Mouse (Mus musculus): ENCODE data around the gene Pkp1. TPM values are rescaled to one million over a fixed set of nuclear protein-coding genes. Genes with fewer than 3 reads are reported as not detected.

Pkp1 gene
- polyA plus RNA-seq, 1 experiment from 2014 or later = 0.67 TPM

GRCm38 (mm10) chr1:135941259-135942006 is 22.4 kb upstream of the Pkp1 start:
- WGBS = 69% methylated on average over 6 of the region's 6 CpGs
- H3K27ac ChIP-seq = no peak overlapping the region
- no peak for ATAC-seq (ENCODE audit: borderline replicate concordance, extremely low read depth, low FRiP score, low TSS enrichment)

GRCm38 (mm10) chr1:135936091-135936490 is 17.1 kb upstream of the Pkp1 start:
- no peak for ATAC-seq (ENCODE audit: borderline replicate concordance, extremely low read depth, low FRiP score, low TSS enrichment)
- Histone ChIP-seq H3K36me3 (no peaks in the 10 kb centered on the region), H3K27me3 (peaks cover 2% of the 10 kb centered on the region; the same call in 1 of the 2 replicates), H3K4me3 (no peak overlapping the region), H3K9ac (no peak overlapping the region), H3K9me3 (no peaks in the 10 kb centered on the region), H3K4me1 (no peaks in the 10 kb centered on the region), H3K27ac (no peak overlapping the region), H3K4me2 (no peak overlapping the region)
- 64% methylated on average over 1 of the region's 1 CpGs for WGBS

More at GRCm38 (mm10) chr1:135941259-135942006, 22.4 kb upstream of the Pkp1 start:
- Histone ChIP-seq H3K9me3 (no peaks in the 10 kb centered on the region), H3K9ac (no peak overlapping the region), H3K4me3 (no peak overlapping the region), H3K4me2 (no peak overlapping the region), H3K27me3 (peaks cover 21% of the 10 kb centered on the region), H3K36me3 (no peaks in the 10 kb centered on the region), H3K4me1 (0 out of 2 replicates have a peak, but pooled peaks cover 4% of the 10 kb centered on the region)

- Histone ChIP-seq H3K9ac (no peak overlapping the region), H3K27me3 (no peaks in the 10 kb centered on the region), H3K36me3 (no peaks in the 10 kb centered on the region), H3K4me1 (no peaks in the 10 kb centered on the region), H3K4me2 (no peak overlapping the region), H3K27ac (no peak overlapping the region), H3K4me3 (no peak overlapping the region), H3K9me3 (no peaks in the 10 kb centered on the region)
- WGBS = 64% methylated on average over 18 of the region's 18 CpGs
- no peak for ATAC-seq (ENCODE audit: borderline replicate concordance, extremely low read depth, low FRiP score, low TSS enrichment)
These were observed 14.8 kb upstream of the Pkp1 start for GRCm38 (mm10) chr1:135933704-135934293.

DNA sequence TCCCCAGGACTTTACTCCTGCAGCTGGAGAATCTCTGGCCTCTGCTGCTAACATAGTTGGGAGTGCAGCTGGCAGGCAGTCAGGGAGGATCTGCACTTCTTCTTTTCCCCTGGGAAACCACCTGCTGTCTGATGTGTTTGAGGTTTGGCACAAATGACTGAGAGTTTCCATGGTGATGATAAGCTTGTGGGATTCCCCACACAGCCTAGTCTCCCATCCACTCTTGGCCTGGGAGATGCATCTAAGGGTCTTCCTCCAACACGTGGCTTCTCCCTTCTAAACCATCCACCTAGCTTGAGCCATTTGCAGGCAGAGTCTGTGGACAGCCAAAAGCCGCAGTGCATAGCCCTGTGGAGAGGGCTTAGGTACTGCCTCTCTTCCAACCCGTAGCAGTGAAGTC is 10.9 kb upstream of the Pkp1 start:
- no peaks in the 10 kb centered on the region for H3K36me3 ChIP-seq
- 59% methylated on average over 3 of the region's 3 CpGs for WGBS
- no peak overlapping the region for H3K4me2 ChIP-seq
- no peak overlapping the region for H3K27ac ChIP-seq
- no peaks in the 10 kb centered on the region for H3K4me1 ChIP-seq
- H3K27me3 ChIP-seq = no peaks in the 10 kb centered on the region
- no peak overlapping the region for H3K9ac ChIP-seq
- no peak for ATAC-seq (ENCODE audit: borderline replicate concordance, extremely low read depth, low FRiP score, low TSS enrichment)
- no peaks in the 10 kb centered on the region for H3K9me3 ChIP-seq
- no peak overlapping the region for H3K4me3 ChIP-seq

GRCm38 (mm10) chr1:135925848-135926247 is 6.8 kb upstream of the Pkp1 start:
- no peak for ATAC-seq (ENCODE audit: borderline replicate concordance, extremely low read depth, low FRiP score, low TSS enrichment)
- Histone ChIP-seq H3K27me3 (peaks cover 32% of the 10 kb centered on the region; the same call in 1 of the 2 replicates), H3K9me3 (no peaks in the 10 kb centered on the region)

GRCm38 (mm10) chr1:135924377-135924994 is 5.5 kb upstream of the Pkp1 start:
- no peak for ATAC-seq (ENCODE audit: borderline replicate concordance, extremely low read depth, low FRiP score, low TSS enrichment)
- Histone ChIP-seq H3K27ac (no peak overlapping the region), H3K27me3 (peaks cover 46% of the 10 kb centered on the region), H3K4me3 (no peak overlapping the region), H3K9me3 (no peaks in the 10 kb centered on the region), H3K36me3 (no peaks in the 10 kb centered on the region), H3K9ac (no peak overlapping the region), H3K4me2 (no peak overlapping the region), H3K4me1 (no peaks in the 10 kb centered on the region)
- WGBS = 68% methylated on average over 5 of the region's 5 CpGs

More at GRCm38 (mm10) chr1:135925848-135926247, 6.8 kb upstream of the Pkp1 start:
- no peak overlapping the region for H3K9ac ChIP-seq
- no peak overlapping the region for H3K4me3 ChIP-seq
- H3K4me2 ChIP-seq = no peak overlapping the region
- no peaks in the 10 kb centered on the region for H3K36me3 ChIP-seq
- H3K27ac ChIP-seq = no peak overlapping the region
- 52% methylated on average over 5 of the region's 5 CpGs for whole genome bisulfite sequencing
- H3K4me1 ChIP-seq = no peaks in the 10 kb centered on the region

GRCm38 (mm10) chr1:135923229-135923628 is 4.2 kb upstream of the Pkp1 start:
- ATAC-seq (ENCODE audit: borderline replicate concordance, extremely low read depth, low FRiP score, low TSS enrichment) = no peak

DNA sequence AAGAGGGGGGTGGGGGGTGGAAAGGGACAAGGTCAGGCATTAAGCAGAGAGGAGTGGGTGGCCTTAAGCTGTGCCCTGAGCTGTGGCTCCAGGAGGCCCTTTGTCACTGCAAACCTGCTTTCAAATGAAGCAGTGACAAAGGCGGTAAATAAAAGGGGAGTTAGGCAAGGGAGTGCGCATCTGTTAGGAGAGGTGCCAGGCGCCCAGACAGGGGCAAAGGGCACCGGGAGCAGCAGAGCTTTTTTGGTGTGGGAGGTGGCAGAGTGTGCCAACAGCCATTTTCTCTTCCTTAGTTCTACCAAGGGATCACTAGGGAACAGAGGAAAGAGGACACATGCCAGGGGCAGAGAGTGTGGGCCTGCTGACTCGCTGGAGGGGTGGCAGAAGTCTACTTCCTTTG is 1.8 kb downstream of the Pkp1 start:
- WGBS = 17% methylated on average over 5 of the region's 5 CpGs
- peaks cover 11% of the 10 kb centered on the region for H3K4me1 ChIP-seq
- H3K9me3 ChIP-seq = no peaks in the 10 kb centered on the region
- no peak overlapping the region for H3K9ac ChIP-seq
- H3K27ac ChIP-seq = no peak overlapping the region
- no peak overlapping the region for H3K4me2 ChIP-seq
- no peaks in the 10 kb centered on the region for H3K36me3 ChIP-seq
- no peak overlapping the region for H3K4me3 ChIP-seq
- ATAC-seq (ENCODE audit: borderline replicate concordance, extremely low read depth, low FRiP score, low TSS enrichment) = no peak
- peaks cover 80% of the 10 kb centered on the region for H3K27me3 ChIP-seq

More at GRCm38 (mm10) chr1:135923229-135923628, 4.2 kb upstream of the Pkp1 start:
- Histone ChIP-seq H3K4me1 (peaks cover 11% of the 10 kb centered on the region), H3K27ac (no peak overlapping the region), H3K9ac (no peak overlapping the region), H3K9me3 (no peaks in the 10 kb centered on the region), H3K27me3 (peaks cover 58% of the 10 kb centered on the region), H3K36me3 (no peaks in the 10 kb centered on the region), H3K4me3 (no peak overlapping the region), H3K4me2 (no peak overlapping the region)
- 75% methylated on average over 7 of the region's 7 CpGs for WGBS

DNA sequence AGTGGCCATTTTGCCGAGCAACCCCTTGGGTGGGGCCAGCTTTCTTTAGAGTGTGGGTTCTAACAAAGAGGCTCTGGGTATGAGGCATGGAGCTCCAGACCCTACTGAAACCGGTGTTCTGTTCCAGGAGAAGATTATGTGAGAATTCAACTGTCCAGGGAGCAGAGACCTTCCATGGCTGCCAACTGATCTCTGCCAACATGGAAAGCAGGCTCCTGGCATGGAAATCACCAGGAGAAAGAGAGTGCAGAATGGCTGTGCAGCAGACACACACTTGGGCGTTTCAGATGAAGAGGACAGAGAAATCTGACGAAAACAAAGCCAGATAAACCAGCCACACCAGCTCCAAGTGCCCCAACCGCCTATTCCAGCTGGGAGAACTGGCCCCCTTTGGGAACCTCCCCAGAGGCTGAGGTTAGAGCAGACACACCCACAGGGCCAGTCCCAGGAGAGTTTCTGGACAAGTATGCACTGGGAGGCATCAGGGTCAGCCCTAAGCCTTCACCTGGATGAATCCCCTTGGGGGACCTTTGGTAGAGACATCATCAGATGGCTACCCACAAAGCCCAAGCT is 2.4 kb downstream of the Pkp1 start:
- no peaks in the 10 kb centered on the region for H3K36me3 ChIP-seq
- peaks cover 11% of the 10 kb centered on the region for H3K4me1 ChIP-seq
- WGBS = 27% methylated on average over 5 of the region's 5 CpGs
- H3K27ac ChIP-seq = no peak overlapping the region
- ATAC-seq (ENCODE audit: borderline replicate concordance, extremely low read depth, low FRiP score, low TSS enrichment) = no peak
- H3K27me3 ChIP-seq = peaks cover 73% of the 10 kb centered on the region
- H3K4me2 ChIP-seq = no peak overlapping the region
- H3K9ac ChIP-seq = no peak overlapping the region
- no peak overlapping the region for H3K4me3 ChIP-seq
- no peaks in the 10 kb centered on the region for H3K9me3 ChIP-seq

DNA sequence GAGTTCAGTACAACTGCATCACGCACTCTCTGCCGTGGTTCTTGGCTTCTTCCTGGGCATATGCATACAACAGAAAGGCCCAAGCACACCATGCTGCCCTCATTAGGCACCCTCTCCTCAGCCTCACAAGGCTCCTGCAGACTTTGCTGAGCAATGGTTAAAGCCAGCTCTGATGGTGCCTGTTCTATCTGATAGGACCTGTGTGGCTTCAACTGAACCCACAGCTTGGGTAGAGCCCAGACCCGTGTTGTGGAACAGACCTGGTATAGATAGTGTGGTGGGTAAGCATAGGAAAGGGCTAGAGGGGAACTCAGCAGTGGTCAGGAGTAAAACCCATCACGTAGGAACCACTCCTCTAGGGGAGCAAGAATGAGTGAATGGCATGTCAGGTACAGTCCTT is 5.3 kb downstream of the Pkp1 start:
- H3K27ac ChIP-seq = no peak overlapping the region
- no peak for ATAC-seq (ENCODE audit: borderline replicate concordance, extremely low read depth, low FRiP score, low TSS enrichment)
- H3K36me3 ChIP-seq = no peaks in the 10 kb centered on the region
- 73% methylated on average over 4 of the region's 4 CpGs for WGBS
- H3K4me3 ChIP-seq = no peak overlapping the region
- H3K9me3 ChIP-seq = no peaks in the 10 kb centered on the region
- H3K27me3 ChIP-seq = peaks cover 57% of the 10 kb centered on the region
- H3K9ac ChIP-seq = no peak overlapping the region
- peaks cover 4% of the 10 kb centered on the region for H3K4me1 ChIP-seq
- H3K4me2 ChIP-seq = no peak overlapping the region

- Histone ChIP-seq H3K9me3 (no peaks in the 10 kb centered on the region), H3K4me2 (no peak overlapping the region), H3K27ac (no peak overlapping the region), H3K27me3 (peaks cover 17% of the 10 kb centered on the region), H3K4me3 (no peak overlapping the region), H3K9ac (no peak overlapping the region), H3K36me3 (no peaks in the 10 kb centered on the region), H3K4me1 (no peaks in the 10 kb centered on the region)
- no peak for ATAC-seq (ENCODE audit: borderline replicate concordance, extremely low read depth, low FRiP score, low TSS enrichment)
- WGBS = 31% methylated on average over 6 of the region's 6 CpGs
These were observed 9.6 kb downstream of the Pkp1 start for GRCm38 (mm10) chr1:135909381-135909780.

DNA sequence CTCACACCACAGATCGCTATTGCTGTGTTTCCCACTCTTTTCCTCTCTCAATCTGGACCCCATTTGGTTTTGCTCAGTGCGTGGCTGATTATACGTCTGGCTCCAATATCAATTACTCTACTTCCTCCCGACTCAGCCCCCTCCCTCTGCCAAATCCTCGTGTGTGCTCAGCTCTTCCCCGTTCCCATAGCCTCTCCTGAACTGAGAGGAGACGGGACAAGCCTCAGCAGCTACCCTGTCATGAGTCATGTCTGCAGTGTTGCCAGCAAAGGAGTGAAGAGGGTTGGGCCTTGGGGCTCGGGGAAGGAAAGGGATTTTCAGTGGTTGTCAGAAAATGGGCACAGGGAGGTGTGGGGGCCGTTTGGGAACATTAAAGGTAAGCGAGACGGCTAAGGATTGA is 12.3 kb downstream of the Pkp1 start:
- peaks cover 12% of the 10 kb centered on the region; the same call in 1 of the 2 replicates for H3K27me3 ChIP-seq
- H3K9me3 ChIP-seq = no peaks in the 10 kb centered on the region
- 48% methylated on average over 11 of the region's 11 CpGs for WGBS
- no peak overlapping the region for H3K4me2 ChIP-seq
- H3K27ac ChIP-seq = no peak overlapping the region
- ATAC-seq (ENCODE audit: borderline replicate concordance, extremely low read depth, low FRiP score, low TSS enrichment) = no peak
- no peak overlapping the region for H3K9ac ChIP-seq
- no peak overlapping the region for H3K4me3 ChIP-seq
- no peaks in the 10 kb centered on the region for H3K36me3 ChIP-seq
- H3K4me1 ChIP-seq = no peaks in the 10 kb centered on the region
